Mouse (Mus musculus) adrenal gland, adult 8-10 months (tissue): ENCODE measurements around the gene Kcnj9. TPM values are rescaled to one million over a fixed set of nuclear protein-coding genes. Genes with fewer than 3 reads are reported as not detected.

Experiments
- DNase-seq: peaks from one replicate; pipeline ENCODE4 v3.0.0; 2022
- total RNA-seq, 4 experiments: library from RNA; stranded (reverse); gene quantifications; 2 replicates each; pipeline ENCODE4 v1.2.4; 2022

The Kcnj9 gene
- total RNA-seq: under 1 TPM; 0.10 to 0.95 (median 0.48) TPM

- DNase-seq: no peak
These were observed at the start of gene Kcnj9 for GRCm38 (mm10) chr1:172329131-172329530. Kcnj9 (minus strand) TSS chr1:172329318.

GRCm38 (mm10) chr1:172376758-172377458, 47.8 kb upstream of the Kcnj9 start:
- no peak for DNase-seq

- DNase-seq: peak; percentile 97
These were observed 47.1 kb upstream of the Kcnj9 start, which contains the start of gene Pigm for GRCm38 (mm10) chr1:172376198-172376667. Pigm (plus strand) TSS chr1:172376546.

DNA sequence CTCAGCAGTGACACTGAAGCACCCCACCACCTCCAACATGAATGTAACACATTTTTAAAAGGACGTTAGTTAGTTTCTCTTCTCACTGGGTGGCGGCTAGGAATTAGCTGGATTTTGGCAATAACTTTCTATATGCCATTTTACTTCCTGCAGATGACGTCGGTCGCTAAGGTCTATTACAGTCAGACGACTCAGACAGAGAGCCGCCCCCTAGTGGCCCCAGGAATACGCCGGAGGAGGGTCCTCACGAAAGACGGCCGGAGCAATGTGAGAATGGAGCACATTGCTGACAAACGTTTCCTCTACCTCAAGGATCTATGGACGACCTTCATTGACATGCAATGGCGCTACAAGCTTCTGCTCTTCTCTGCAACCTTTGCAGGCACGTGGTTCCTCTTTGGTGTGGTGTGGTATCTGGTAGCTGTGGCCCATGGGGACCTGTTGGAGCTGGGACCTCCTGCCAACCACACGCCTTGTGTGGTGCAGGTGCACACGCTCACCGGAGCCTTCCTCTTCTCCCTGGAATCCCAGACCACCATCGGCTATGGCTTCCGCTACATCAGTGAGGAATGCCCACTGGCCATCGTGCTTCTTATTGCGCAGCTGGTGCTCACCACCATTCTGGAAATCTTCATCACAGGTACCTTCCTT, 39.8 kb upstream of the Kcnj9 start:
- DNase-seq: no peak

- DNase-seq: no peak
These were observed 35.6 kb upstream of the Kcnj9 start for GRCm38 (mm10) chr1:172364684-172365083.

DNA sequence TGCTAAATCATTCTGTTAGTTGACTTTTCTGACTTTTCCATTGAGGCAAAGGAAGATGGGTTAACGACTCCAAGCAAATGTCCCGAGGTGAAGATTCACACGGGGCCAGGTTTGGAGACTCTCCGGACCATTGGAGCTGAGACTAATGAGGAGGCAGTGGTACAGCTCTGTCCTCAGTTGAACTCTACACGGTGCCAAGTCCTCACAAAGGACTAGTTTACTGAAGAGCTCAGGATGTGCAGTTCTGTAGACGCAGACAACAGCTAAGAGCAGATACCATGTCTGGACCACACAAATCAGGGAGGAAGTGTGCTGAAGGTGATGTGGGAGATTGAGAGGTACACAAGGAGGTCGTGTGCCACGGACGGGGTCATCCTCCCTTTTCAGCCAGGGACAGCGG, 29.2 kb upstream of the Kcnj9 start:
- DNase-seq: no peak

GRCm38 (mm10) chr1:172357550-172357949, 28.4 kb upstream of the Kcnj9 start:
- no peak for DNase-seq

- DNase-seq: no peak
These were observed 26.2 kb upstream of the Kcnj9 start for GRCm38 (mm10) chr1:172355336-172355735.

GRCm38 (mm10) chr1:172352453-172352852, 23.3 kb upstream of the Kcnj9 start:
- no peak for DNase-seq

DNA sequence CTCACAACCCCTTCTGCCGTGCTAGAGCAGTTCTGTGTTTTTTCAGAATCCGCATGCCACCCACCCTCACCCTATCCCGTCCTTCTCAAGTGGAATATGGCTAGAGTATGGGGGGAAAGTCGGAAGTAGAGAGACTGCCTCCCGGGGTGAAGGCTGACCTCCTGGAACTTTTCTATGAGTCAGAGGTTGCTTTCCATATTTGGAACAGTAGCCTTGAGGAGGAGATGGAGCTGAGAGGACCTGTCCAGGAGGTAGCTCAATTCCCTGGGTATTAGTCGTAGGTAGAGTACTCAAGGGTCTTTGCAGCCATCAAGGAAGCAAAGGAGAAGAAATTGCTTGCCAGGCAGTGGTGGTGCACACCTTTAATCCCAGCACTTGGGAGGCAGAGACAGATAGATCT, 22.9 kb upstream of the Kcnj9 start:
- DNase-seq: no peak

DNA sequence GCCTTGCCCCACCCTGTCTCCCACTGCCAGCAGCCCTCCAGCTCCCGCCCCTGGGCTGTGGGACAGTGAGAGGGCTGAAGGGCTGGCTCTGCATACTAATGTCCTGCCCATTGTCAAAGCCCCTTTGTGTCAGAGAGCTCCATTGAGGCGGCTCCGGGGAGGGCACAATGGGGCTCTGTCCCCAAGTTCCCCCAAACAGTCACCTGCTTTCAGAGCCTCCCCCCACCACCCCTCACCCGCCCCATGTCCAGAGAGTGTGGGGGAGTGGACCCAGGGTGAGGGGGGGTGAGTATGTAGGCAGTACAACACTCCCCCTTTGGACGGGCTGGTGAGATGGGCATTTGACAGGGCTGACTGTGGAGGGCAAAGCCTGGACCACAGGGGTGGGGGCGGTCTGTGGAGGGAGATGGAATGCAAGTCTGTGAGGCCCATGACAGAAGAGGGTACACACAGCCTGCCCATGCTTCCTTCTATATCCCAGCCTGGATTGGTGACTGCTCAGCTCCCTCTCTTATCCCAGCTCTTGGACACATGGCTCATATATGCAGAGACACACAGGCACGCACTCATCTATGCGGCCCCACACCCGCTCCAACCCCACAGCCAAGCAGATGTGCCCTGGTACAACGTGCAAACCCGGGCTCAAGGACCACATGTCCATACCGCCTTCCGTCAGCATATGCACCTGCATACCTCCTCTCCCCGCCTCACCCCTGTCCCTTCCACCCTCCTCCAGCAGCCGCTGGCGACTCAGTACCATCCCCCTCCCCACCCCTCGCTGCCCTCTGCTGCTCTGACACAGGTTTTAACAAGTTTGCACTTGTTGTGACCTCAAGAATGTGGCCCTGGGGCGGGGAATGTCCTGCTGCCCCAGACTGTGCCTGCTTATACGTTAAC, 21.0 kb upstream of the Kcnj9 start:
- DNase-seq: no peak

DNA sequence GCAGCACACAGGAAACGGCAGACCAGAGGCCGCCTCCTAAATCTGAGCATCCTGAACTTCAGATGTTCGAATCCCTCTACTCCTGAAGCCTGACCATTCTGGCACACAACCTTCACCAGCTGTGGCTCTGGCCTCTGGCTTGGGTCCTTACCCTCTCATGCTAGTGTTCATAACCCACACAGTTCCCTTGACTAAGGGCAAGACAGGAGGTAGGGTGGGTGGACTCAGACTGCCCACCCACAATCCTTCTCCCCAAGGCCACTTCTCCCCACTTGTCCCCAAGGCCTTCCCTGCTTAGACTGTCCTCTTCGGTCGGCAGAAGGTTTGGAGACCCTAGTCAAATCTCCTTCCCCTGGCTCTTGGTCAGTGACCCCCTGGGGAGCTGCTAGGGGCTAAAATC, 20.4 kb upstream of the Kcnj9 start:
- no peak for DNase-seq

- no peak for DNase-seq
These were observed 18.3 kb upstream of the Kcnj9 start for GRCm38 (mm10) chr1:172347382-172347781.

GRCm38 (mm10) chr1:172346707-172347106, 17.6 kb upstream of the Kcnj9 start:
- DNase-seq: no peak

DNA sequence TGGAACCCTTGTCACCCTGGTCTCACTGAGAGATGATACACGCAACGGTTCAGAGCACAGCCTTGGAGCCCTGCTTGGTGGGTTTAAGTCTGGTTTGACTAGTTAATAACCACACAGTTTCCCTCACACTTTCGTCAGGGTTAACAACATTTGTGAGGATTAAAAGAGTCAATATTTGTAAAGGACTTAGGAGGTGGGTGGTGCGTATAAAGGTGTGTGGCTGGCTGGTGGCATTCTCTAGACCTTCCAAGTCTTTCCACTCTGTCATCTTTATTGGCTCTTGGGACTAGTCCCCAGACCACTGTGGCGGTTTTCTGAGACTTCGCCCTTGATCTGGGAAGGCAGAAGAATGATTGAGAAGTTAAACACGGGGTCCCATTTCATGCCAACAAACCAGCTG, 15.7 kb upstream of the Kcnj9 start:
- no peak for DNase-seq

GRCm38 (mm10) chr1:172343914-172344313, 14.8 kb upstream of the Kcnj9 start:
- DNase-seq: no peak

- DNase-seq: no peak
These were observed 13.6 kb upstream of the Kcnj9 start for GRCm38 (mm10) chr1:172342729-172343128.

DNA sequence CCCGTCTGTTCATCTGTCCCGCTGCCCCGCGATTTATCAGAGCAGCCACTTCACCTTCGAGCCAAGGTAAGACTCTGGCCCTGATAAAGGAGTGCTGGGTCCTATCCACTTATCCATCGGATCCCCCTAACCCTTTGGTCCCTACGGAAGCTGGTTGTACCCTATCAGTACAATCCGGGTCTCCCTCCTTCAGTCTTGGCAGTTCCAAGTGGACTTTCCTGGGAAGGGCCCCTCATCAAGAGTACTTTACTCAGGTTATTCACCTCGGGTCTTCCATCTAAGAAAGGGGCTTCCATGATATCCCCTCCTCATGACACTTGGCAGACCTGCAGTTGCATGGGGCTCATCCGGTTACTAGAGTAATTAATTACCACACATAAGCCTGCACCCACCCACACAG, 12.3 kb upstream of the Kcnj9 start:
- no peak for DNase-seq

GRCm38 (mm10) chr1:172340729-172341321, 11.7 kb upstream of the Kcnj9 start, which contains the start of gene Kcnj10:
Kcnj10 (plus strand) TSS chr1:172341210.
- DNase-seq: peak; percentile 47

DNA sequence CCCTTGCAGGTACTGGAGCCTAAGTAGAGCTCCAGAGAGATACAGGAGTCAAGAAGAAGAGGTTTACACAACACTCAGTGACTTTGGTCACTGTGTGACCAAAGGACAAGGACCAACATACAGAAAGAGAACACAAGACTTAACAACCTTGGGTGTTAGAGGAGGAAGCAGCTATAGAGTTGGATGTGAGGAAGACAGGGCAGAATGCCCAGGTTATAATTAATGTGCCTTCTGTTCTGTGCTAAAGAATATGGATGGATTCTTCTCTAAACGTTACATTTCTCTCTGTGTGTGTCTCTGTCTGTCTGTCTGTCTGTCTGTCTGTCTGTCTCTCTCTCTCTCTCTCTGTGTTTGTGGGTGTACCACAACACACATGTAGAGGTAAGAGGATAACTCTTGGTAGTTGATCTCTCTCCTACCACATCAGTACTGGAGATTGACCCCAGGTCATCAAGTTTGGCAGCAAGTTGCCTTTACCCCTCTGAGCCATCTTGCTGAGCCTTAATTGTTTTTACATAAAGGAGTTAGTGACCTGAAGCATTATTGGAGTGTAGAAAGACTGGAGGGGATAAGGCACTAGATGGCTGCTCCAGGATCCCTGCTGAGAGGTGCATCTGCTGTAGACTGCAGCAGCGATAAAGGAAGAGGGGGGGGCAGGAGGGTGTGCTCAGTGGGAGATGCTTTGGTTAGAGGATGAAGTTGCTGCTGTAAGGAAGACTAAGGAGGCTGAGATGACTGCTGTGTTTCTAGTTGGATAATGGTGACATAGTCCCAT, 8.5 kb upstream of the Kcnj9 start:
- no peak for DNase-seq

DNA sequence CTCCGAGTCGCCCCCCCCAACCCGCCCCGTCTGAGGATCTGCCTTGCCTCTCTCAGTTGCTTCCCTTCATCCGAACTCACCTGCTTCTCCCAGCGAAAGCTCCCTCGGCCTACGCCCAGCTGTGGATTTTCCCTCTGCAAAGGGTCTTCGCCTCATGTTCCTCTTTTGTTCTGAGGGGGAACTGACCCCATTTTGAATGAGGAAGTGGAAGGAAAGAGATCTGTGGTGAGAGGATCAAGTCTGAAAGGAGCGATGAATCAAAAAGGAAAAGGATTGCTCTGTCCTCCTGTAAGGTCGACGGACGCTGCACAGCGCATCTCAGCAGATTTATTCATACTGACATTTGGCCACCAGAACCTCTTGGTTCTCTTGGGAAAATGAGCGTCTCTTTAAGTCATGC, 6.7 kb upstream of the Kcnj9 start:
- DNase-seq: no peak

DNA sequence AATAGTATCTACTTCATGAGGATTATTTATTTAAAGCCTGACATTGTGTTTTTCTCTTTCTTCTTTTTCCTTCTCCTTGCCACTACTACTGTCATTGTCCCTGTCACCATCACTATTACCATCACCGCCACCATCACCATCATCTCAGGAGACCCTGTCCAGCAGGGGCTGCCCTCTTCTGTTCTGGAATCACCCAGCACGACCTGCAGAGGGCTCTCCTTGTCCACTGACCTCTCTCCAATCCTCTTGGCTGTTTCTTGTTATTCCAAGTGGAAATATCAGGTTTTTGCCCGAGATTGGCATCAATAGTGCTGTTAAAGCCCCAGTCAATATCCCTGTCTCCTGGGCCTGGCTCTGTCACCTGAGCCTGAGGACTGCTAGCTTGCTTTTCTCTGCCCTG, 4.4 kb upstream of the Kcnj9 start:
- DNase-seq: no peak
